Mouse (Mus musculus): ENCODE data around the gene Car9.
"Not testable (repeated sequence)": the region's sequence is repeated elsewhere in the genome, so short reads cannot be mapped to it uniquely, and the experiment has no call there.

Gene Car9

DNA sequence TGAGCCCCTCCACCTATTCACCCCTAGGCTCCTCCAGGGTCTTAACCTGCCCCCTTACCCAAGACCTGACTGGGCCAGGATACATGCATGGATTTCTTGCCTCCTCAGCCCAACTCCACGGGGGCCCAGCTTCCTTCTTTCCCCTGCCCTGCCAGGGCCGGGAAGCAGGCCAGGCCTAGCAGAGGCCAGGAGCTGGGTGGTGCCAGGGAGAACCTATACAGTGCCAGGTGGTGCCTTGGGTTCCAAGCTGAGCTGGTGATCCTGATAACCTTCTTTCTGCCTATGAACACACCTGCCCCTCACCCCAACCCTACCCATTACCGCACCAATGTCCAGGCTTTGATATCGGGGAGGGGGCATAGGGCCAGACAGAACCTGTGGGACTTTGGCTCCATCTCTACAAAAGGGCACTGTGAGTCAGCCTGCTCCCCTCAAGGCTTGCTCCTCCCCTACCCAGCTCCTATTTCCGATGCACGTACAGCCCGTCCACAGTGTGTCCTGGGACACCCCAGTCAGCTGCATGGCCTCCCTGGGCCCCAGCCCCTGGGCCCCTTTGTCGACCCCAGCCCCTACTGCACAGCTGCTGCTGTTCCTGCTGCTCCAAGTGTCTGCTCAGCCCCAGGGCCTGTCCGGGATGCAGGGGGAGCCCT, at the start of gene Car9:
TSS of gene Car9 (plus strand) at position 431 of the 650 bp plus-strand sequence.
- DNase-seq (ENCODE audit: low spot score) = no peak

DNA sequence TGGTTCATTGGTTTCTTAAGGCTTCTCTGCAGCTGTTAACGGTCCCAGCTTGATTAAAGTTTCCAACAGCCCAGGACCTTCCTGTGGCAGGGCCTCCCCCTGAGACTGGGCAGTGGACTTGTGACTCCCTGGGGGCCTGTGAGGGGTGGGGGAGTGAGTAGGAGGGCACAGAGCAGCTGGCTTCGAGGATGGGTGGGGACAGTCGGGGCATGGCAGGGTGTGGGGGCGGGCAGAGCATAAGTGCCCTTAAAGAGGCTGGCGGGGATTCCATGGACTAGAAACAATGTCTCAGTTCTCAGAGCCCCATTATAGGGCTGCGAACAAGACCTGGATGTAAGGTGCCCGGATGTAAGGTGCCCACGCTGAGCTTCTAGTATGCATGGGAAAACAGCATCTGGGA, 49.6 kb upstream of the Car9 start:
- DNase-seq (ENCODE audit: low spot score) = no peak

DNA sequence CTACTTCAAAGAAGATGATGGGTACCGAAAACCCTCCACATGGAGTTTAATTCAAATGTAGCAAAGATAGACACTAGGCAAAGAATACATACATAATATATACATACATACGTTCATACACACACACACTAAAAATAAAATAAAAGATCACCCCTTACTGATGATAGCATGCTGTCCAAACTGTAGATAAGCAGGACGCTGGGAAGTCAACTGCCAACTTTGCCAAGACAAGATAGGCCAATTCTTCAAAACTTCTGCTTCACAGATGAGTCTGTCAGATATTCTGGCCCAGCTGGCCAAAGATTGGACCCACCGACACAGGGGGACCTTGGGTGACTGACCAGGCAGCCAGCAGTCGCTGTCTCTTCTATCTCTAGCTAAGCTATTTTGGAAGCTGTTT, 43.7 kb upstream of the Car9 start:
- DNase-seq (ENCODE audit: low spot score) = no peak

DNA sequence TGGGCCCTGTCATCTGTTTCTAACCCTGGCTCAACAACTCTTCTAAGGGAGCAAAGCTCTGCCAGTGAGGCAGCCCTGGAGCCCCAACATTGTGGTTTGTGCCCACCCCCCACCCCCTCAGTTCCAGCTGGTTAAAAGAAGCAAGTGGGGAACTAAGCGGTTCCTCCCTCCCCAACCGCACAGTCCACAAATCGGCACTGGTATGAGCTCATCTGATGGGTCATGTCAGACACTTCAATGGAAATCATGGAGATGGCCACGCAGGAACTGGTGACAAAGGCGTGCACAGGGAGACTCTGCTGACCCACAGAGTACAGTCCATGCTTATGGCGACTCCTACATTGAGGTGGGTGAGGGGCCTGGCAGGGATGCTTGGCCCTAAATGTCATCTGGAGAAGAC, 40.8 kb upstream of the Car9 start:
- no peak for DNase-seq (ENCODE audit: low spot score)

DNA sequence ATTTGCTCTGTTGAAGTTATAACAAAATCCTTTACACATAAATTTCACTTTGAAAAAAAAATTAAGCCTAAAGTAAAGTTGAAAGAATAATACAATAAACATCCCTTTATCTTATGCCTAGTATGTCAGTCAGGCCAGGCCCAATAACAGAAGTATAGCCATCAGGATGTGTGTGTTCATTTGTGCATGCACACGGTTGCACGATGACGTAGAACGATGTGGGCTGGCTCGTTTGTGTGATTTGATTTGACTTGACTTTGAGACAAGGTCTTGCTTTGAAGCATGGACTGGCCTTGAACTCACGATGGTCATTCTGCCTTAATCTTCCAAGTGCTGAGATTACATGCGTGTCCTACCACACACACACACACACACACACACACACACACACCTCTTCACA, 39.9 kb upstream of the Car9 start:
- no peak for DNase-seq (ENCODE audit: low spot score)

DNA sequence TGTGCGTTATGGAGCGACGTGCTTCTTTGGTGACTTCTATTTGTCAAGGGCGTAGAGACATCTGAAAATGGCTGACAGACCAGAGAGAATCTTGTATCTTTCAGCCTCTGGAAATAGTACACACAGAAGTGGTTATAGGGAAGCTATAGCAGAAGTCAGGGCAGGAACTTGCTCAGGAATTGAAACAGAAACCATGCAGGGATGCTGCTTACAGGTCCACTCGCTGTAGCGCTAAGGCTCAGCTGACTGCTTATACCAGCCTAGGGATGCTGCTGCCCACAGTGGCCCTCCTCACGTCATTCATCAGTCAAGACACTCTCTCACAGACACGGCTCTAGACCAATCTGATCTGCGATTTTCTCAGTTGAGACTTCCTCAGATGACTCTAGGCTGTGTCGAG, 36.5 kb upstream of the Car9 start:
- DNase-seq (ENCODE audit: low spot score) = no peak

DNA sequence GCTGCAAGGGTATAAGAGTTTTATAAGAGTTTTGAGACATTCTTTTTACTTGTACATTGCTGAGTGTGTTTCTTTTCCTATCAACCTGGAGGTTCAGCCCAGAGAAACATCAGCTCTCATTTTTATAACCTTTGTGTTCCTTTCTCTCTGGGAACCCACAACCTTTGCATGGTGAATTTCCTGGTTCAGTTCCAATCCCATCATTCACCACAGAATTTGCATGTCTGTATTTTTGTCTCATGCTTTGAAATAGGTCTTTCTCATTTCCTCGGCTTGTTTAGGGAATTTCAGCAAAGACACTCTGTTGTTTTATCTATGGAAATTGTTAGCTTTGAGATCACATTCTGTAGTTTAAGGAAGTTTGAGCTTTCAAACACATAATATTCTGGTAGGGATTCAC, 33.1 kb upstream of the Car9 start:
- no peak for DNase-seq (ENCODE audit: low spot score)

DNA sequence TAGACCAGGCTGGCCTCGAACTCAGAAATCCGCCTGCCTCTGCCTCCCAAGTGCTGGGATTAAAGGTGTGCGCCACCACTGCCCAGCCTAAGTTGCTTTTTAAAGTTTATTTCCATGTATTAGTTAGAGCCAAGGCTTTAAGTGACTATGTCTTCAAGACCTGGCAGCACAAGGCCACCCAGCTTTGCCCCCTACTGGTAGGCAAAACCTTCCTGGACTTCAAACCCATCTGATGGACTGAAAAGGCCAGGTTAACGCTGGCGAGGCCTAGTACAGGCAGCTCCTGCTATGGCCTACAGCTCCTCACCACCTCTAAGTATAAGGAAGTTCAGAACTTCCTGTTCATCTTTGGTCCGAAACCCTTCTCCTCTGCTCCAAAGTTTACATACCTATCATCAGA, 30.2 kb upstream of the Car9 start:
- no peak for DNase-seq (ENCODE audit: low spot score)

DNA sequence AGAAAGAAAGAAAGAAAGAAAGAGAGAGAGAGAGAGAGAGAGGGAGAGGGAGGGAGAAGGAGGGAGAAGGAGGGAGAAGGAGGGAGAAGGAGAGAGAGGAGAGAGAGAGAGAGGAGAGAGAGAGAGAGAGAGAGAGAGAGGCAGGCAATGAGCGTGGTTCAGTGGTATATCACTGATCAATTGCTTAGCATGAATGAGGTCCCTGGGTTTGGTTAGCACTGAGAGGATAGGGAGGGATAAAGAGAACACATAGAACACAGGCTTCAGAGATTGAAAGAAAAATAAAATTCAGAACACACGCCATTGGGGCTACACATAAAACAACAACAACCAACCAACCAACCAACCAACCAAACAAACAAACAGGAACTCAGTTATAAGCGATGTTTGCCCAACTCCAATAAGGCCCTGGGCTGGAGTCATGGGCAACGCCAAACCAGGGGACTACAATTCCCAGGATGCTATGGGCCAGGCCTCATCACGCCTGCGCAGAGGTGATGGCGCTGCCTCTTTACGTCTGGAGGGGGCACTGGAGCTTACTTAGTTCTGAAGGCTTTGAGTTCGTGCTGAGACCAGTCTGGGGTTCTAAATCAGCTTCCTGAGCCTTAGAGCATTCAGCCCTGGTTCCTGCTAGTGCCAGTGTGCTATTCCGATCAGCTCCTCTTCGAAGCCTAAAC, 28.8 kb upstream of the Car9 start:
- peak; percentile 87 for DNase-seq (ENCODE audit: low spot score)

DNA sequence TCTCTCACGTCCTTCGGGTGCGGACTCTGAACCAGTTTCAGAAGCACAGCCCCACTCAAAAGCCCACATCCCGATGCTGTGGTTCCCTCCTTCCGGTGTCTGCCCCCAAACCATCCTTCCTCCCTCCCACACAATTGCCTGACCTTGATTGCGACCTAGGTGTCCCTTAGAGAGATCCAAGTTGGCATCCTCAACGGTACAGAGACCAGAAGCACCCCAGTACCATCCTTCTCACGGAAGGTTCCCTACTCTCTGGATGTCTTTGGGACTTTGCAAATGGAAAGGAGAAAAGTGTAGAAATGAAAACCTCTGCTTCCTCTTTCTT, 28.3 kb upstream of the Car9 start:
- no peak for DNase-seq (ENCODE audit: low spot score)

DNA sequence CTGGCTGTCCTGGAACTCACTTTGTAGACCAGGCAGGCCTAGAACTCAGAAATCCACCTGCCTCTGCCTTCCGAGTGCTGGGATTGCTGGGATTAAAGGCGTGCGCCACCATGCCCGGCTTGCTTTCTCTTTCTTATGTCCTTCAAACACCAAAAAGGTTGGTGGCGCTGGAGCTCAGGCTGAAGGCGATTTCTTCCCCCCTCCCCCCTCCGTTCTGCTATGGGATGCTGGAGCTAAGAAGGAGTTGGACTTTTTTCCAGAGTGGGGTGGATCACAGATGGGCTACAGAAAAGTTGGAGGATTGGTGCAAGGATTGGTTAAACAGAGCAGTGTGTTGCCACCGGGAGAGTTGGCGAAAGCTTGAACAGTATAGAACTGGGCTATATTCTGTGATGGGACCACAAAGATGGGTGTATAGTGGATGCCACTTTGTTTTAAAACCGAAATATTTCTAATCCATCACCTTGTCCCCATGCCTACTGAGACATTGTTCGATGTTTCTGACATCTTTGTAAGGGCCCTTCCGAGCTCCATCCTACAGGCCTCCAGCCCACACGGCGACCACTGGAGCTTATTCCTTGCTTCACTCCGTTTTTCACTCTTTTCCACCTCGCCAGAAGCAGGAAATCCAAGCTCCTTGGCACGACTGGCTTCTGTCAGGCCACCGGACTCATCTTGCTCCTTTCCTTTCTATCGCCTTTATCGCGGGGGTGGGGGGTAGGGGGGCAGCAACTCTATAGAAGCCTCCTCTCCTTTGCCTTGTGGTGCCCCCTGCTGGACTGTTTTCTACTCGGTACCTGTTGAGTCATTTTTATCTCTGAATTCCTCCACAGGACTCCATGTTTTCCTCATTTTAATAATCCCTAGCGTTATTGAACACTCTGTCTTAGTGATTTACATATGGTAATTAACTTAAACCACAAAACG, 27.6 kb upstream of the Car9 start:
- DNase-seq (ENCODE audit: low spot score) = peak; percentile 63

DNA sequence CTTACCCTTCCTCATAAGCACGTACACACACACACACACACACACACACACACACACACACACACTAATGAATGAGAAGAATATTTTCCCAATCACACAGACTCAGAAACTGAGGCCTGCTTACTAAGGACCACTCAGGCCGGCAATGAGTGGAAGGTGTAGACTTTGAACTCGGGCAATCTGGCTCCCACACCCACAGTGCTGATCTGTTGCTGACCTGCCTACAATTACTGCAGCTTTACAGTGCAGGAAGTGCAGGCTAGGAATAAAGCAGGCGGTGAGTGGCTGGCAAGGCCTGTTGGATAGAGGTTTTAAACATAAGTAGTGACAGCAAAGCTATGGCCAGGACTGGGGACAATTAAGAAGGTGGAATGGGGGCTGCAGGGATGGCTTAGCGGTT, 25.8 kb upstream of the Car9 start:
- no peak for DNase-seq (ENCODE audit: low spot score)

DNA sequence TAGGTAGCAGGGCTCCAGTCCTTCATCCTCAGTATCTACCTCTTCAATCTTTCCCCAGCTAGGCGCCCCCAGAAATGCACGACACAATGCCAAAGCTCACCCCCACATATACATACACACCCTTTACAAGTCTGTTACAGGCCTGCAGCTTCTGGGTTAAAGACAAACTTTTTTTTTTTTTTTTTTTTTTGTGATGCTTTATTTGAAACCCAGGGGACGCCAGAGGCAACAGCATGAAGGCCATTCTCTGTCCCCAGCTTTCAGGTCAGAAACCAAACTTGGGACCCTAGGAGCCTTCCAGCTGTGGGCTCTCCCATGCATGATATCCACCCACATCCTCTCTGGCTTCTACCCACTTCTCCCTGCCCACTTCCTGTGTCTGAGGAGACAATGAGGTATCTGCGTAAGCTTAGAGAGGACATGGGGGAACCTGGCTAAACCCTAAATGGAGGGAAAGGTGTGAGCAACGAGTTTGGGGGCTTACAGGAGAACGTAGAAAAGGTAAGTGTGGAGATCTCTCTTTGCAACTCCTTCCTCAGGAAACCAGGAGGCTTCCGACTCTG, 24.8 kb upstream of the Car9 start:
- no peak for DNase-seq (ENCODE audit: low spot score)

DNA sequence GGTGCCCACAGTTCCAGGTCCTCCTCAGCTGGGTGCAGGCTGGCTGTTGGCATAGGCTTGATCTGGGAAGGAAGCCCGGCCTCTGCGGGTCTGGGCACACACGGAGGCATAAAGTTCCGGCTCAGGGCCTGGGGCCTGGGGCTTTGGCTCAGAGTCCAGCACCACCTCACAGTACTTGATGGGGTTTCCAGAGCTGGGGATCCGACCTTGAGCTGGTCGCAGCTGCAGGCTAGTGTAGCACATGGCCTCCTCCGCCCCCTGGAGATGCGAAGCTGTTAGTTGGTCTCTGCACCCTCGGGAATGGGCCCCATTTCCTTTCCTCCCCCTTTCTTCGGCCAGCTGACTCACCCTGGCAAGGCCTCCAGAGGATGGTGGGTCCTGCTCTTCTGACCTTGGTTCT, 24.2 kb upstream of the Car9 start:
- no peak for DNase-seq (ENCODE audit: low spot score)

DNA sequence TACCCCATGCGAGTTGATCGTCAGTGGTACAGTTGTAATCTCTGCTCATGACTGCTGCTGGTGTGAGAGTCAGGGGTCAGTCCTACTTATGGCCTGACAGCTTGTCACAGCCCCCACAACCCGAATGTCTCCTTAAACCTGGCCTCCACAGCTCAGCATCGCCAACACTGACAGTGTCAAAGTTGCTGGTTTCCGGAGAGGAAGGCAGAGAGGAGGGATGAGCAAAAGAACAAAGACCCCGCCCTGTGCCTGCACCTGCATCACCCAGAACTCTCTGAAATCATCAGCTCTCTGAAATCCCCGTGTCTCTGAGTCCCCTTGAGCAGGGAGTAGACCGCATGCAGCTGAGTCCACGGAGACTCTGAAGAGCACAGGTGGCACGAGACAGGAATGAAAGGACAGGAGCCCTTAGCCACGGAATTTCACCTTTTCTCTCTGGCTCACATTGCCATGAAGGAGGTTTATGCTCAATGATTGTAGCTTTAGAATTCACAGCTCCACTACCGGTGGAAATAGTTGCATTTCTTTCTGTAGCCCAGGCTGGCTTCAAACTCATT, 23.2 kb upstream of the Car9 start, which contains the start of gene Sit1:
TSS of gene Sit1 (minus strand) at position 200 of the 557 bp plus-strand sequence.
- DNase-seq (ENCODE audit: low spot score) = no peak

DNA sequence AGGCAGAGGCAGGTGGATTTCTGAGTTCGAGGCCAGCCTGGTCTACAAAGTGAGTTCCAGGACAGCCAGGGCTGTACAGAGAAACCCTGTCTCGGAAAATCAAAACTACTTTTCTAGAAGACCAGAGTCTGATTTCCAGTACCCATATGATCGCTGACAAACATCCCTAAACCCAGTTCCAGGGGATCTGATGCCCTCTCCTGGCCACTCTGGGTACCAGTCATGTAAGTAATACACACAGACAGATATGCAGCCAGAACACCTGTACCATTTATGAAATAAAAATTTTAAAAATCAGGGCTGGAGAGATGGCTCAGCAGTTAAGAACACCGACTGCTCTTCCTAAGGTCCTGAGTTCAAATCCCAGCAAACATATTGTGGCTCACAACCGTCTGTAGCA, 21.1 kb upstream of the Car9 start:
- not testable (repeated sequence) for DNase-seq (ENCODE audit: low spot score)

DNA sequence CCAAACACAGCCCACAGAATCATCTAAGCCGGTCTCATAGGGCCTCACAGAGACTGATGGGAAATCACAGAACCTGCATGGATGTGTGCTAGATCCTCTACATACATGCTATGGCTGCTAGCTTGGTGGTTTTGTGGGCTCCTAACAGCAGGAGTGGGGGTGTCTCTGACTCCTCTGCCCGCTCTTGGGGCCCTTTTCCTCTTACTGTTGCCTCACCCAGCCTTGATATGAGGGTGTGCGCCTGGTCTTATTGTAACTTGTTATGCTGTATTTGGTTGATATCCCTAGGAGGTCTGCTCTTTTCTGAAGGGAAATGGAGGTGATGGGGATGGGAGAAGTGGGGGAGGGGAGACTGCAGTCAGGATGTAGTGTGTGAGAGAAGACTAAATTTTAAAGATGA, 17.2 kb upstream of the Car9 start:
- no peak for DNase-seq (ENCODE audit: low spot score)

DNA sequence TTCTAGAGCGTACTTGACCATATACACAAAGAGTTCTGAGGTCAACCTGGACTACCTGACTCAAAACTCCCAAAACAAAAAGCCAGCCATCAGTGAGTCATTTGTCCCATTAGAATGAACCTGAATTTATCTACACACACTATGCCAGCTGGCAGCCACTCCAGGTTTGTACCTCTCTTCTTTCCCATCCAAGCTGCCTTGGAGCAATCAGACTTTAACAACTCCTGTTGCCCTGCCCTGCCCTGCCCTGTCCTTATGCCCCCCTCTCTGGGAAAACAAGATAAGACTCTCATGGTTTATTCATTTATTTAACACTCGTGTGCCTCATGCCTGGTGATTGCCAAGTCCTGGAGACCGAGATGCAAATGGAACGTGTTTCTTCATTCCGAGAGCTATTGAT, 16.0 kb upstream of the Car9 start:
- DNase-seq (ENCODE audit: low spot score) = peak; percentile 61

DNA sequence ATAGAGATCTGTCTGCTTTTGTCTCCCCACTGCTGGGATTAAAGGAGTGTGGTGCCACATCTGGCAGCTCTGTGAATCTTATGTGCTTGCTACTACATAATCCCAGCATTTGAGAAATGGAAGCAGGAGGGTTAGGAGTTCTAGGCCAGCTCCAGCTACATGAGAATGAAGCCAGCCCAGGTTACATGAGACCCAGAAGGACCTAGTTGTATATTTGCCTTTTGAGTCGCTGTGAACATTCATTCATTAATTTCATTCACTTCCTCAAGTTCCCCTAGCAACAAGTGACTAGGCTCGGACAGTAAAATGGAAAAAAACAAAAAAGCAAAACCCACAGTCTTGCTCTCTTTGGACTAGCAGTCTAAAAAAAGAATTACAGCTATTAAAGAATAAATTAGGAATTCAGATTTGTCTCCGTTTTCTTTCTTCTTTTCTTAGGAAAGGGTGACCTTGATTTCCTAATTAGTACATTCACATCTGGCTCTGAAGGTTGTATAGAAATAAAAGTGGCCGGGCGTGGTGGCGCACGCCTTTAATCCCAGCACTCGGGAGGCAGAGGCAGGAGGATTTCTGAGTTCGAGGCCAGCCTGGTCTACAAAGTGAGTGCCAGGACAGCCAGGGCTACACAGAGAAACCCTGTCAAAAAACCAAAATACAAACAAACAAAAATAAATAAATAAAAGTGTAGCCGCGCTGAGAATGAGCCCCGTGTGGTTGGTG, 14.5 kb upstream of the Car9 start:
- no peak for DNase-seq (ENCODE audit: low spot score)

DNA sequence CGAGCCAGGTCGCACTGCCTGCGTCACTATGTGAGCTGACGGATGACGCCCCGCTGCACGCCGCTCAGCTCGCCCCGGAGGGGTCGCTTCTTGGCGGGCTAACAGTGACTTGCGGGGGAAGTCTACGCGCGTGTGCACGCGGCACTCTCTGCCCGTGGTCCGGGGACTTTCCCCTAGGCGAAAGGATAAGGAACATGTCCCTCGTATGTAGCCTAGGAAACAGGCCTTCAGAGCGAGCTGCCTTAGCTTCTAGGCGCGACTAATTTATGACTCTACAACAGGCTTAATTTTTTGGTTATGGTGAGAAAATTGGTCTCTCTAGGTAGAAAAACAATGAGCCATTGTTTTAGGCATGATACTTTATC, 14.0 kb upstream of the Car9 start, which contains the start of gene Ccdc107:
TSS of gene Ccdc107 (plus strand) at position 80 of the 365 bp plus-strand sequence.
- DNase-seq (ENCODE audit: low spot score) = peak; percentile 91

DNA sequence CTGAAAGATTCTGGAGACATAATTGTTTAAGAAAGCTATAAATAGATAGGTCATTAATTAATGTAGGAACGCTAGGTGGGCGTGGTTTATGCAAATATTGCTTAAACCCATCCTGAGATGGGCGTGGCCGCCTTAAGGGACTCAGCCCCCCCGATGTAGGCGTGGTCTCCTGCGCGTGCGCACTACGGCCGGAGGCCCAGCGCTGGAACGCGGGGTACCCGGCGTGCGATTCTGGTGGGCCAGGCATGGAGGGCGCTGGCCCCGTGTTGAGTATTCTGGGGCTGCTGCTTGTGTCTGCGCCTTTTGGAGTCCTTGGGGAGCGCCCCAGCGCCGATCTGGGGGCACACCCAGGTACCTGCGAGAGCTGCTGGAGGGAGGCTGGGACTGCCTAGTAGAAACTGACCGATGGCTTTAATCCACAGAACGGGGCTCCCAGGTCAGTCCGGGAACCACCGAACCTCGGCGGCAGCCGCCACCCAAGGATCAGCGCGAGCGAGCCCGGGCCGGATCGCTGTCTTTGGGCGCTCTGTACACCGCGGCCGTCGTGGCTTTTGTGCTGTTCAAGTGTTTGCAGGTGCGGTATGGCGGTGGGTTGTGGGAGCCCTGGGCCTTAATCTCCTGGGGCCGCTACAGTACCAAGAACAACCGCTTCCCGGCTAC, 13.4 kb upstream of the Car9 start:
- DNase-seq (ENCODE audit: low spot score) = peak; percentile 95

Measured in c-Kit-positive CD71-positive TER-119-positive erythroid progenitor cells, embryonic 14.5 days (primary cell).